Mouse (Mus musculus): Measurements from ENCODE around the gene Gm8947. TPM values are rescaled to one million over a fixed set of nuclear protein-coding genes. Genes with fewer than 3 reads are reported as not detected.

The Gm8947 gene
- polyA plus RNA-seq, 1 experiment: not detected

DNA sequence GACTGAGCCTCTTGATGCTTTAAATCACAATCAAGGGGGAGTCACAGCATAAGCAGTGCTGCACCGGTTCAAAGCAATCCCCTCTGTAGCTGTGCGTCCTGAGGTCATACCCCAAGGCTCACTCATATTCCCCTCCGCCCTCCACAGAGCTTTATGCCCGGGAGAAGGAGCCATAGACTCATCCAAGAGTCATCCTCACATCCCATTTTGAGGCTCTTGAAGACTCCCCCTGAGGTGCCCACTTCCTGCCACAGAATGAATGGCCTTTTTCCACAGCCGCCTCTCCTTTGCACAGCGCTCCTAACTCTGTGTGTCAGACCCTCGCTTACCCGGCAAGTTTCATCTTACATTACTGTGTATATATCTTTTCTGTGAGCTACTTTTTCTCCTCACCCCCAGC, 35.3 kb downstream of the Gm8947 start:
- Histone ChIP-seq H3K27ac (ENCODE audit: insufficient read depth, low read depth, low read length) (no peak overlapping the region), H3K4me3 (ENCODE audit: insufficient read depth, low read length) (no peak overlapping the region), H3K4me1 (ENCODE audit: control insufficient read depth, insufficient read depth, low read length) (peaks cover 6% of the 10 kb centered on the region)
- TF ChIP-seq CTCF (IDR thresholded peaks at IDR 0.05; ENCODE audit: low read depth, low read length) (no peak), POLR2A (IDR thresholded peaks at IDR 0.05; ENCODE audit: borderline replicate concordance, low read depth, low read length) (no peak)

- TF ChIP-seq POLR2A (IDR thresholded peaks at IDR 0.05; ENCODE audit: borderline replicate concordance, low read depth, low read length) (no peak), CTCF (IDR thresholded peaks at IDR 0.05; ENCODE audit: low read depth, low read length) (no peak)
- H3K4me1 ChIP-seq (ENCODE audit: control insufficient read depth, insufficient read depth, low read length): peaks cover 6% of the 10 kb centered on the region
- H3K27ac ChIP-seq (ENCODE audit: insufficient read depth, low read depth, low read length): no peak overlapping the region
- no peak overlapping the region for H3K4me3 ChIP-seq (ENCODE audit: insufficient read depth, low read length)
Observed at GRCm38 (mm10) chr1:151228320-151228989, 36.3 kb downstream of the Gm8947 start.

DNA sequence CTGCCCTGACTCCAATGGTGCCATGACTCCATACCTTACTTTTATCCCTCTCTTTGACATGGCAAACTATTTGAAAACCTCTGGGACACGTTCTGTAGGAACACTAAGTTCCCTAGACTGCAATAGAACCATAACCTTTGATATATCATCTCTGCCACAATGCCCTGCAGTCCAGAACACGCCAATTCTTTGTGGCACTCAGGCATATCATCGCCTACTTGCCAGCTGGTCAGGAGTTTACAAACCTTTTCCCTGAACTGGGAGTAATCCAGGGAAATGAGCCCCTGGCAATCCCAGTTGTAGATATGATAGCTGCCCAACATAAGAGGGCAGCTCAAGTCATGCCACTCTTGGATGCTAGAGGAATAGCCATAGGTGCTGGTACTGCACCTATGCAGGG, 40.2 kb downstream of the Gm8947 start:
- TF ChIP-seq CTCF (IDR thresholded peaks at IDR 0.05; ENCODE audit: low read depth, low read length) (no peak), POLR2A (IDR thresholded peaks at IDR 0.05; ENCODE audit: borderline replicate concordance, low read depth, low read length) (no peak)
- Histone ChIP-seq H3K4me3 (ENCODE audit: insufficient read depth, low read length) (no peak overlapping the region), H3K27ac (ENCODE audit: insufficient read depth, low read depth, low read length) (no peak overlapping the region), H3K4me1 (ENCODE audit: control insufficient read depth, insufficient read depth, low read length) (peaks cover 6% of the 10 kb centered on the region)

DNA sequence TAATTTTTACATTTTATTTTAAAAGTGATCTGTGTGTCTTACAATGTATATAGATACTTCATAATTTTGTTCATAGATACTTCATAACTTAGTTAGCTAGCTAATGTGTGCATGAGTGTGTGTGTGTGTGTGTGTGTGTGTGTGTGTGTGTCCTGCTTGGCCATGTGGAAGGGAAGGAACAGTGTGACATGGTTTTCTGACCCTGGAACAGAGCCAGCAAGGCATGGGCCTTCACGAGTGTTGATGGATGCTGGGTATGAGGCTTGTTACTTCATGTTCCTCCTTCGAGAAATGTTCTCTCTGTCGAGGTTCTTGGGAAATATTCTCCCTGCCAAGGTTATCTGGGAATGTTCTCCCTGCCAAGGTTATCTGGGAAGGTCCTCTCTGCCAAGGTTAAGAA, 41.6 kb downstream of the Gm8947 start:
- H3K27ac ChIP-seq (ENCODE audit: insufficient read depth, low read depth, low read length): no peak overlapping the region
- no peak overlapping the region for H3K4me3 ChIP-seq (ENCODE audit: insufficient read depth, low read length)
- no peak for TF ChIP-seq CTCF (IDR thresholded peaks at IDR 0.05; ENCODE audit: low read depth, low read length)
- no peak for TF ChIP-seq POLR2A (IDR thresholded peaks at IDR 0.05; ENCODE audit: borderline replicate concordance, low read depth, low read length)
- peaks cover 4% of the 10 kb centered on the region for H3K4me1 ChIP-seq (ENCODE audit: control insufficient read depth, insufficient read depth, low read length)

DNA sequence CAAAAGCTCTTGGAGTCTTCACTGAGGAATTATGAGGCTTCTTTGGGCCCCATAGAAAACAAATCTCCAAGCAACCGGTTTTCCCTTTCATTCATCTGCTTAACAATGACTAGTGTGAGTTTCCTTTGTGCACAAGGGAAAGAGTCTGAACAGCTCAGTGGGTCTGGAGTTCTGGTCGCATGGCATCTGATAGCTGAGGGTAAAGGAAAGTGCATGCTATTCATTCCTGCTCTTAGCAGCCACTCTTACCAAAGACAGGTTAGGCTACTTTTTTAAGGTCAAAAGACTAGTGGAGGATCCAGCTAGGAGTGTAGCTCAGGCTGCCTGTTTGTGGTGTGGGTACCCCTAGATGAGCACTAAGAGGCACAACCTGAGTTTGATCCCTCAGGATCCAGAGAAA, 43.4 kb downstream of the Gm8947 start:
- Histone ChIP-seq H3K4me3 (ENCODE audit: insufficient read depth, low read length) (no peak overlapping the region), H3K4me1 (ENCODE audit: control insufficient read depth, insufficient read depth, low read length) (no peaks in the 10 kb centered on the region), H3K27ac (ENCODE audit: insufficient read depth, low read depth, low read length) (no peak overlapping the region)
- TF ChIP-seq CTCF (IDR thresholded peaks at IDR 0.05; ENCODE audit: low read depth, low read length) (no peak), POLR2A (IDR thresholded peaks at IDR 0.05; ENCODE audit: borderline replicate concordance, low read depth, low read length) (no peak)

DNA sequence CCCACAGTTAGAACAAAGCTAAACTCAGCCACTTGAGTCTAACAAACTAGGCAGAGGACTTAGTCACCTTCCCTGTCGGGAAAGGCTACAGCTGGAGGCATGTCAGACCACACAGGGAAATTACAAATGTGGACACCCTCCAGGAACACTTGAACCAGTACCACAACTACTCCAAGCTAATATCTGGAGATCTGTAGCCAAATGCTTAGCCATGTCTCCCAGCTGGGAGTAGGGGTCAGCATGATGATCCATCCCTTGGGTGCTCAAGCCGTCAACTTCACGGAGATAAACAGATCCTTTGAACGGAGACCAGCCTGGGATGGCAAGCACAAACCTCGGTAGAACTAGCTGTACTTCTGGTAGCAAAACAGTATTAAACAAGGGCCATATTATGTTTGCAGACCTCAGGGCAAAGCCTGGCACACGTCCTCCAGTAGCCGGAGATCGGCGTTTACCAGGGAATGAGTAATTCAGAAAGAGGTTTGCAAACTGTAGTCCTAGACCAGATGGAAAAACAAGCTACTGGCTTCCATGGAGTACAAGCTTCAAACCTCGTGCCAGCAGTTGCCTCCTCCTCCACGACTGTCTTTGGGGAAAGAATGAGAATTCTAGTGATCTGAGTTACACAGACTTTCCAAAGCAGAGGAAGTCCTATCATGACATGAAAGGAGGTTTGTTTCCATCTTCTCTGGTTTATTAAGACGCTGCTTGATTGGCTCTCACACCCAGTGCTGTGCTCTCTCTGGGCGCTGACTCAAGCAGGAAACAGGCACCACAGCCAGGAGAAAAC, 44.2 kb downstream of the Gm8947 start:
- no peak overlapping the region for H3K27ac ChIP-seq (ENCODE audit: insufficient read depth, low read depth, low read length)
- H3K4me1 ChIP-seq (ENCODE audit: control insufficient read depth, insufficient read depth, low read length): no peaks in the 10 kb centered on the region

DNA sequence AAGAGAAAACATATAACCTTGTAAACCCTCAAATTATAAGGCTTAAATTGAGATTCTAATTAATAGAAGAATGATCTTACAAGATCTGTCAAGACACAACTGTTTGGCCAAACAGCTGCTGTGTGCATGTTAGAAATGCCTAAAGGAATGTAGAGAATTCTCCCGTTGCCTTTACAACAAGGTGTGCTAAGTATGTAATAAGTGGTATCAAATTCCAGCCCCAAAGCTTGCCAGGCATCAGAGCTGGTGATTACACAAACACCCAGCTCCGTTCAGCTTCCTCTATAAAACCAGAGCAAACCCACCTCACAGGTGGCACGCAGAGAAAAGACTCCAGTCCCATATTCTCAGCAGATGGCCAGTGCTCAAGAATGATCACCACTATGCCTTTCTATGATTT, 45.6 kb downstream of the Gm8947 start:
- H3K4me3 ChIP-seq (ENCODE audit: insufficient read depth, low read length): no peak overlapping the region
- no peak overlapping the region for H3K27ac ChIP-seq (ENCODE audit: insufficient read depth, low read depth, low read length)
- TF ChIP-seq POLR2A (IDR thresholded peaks at IDR 0.05; ENCODE audit: borderline replicate concordance, low read depth, low read length) (no peak), CTCF (IDR thresholded peaks at IDR 0.05; ENCODE audit: low read depth, low read length) (no peak)
- H3K4me1 ChIP-seq (ENCODE audit: control insufficient read depth, insufficient read depth, low read length): no peaks in the 10 kb centered on the region

More for the DNA sequence above, 44.2 kb downstream of the Gm8947 start:
- TF ChIP-seq POLR2A (IDR thresholded peaks at IDR 0.05; ENCODE audit: borderline replicate concordance, low read depth, low read length): no peak
- no peak for TF ChIP-seq CTCF (IDR thresholded peaks at IDR 0.05; ENCODE audit: low read depth, low read length)
- no peak overlapping the region for H3K4me3 ChIP-seq (ENCODE audit: insufficient read depth, low read length)

DNA sequence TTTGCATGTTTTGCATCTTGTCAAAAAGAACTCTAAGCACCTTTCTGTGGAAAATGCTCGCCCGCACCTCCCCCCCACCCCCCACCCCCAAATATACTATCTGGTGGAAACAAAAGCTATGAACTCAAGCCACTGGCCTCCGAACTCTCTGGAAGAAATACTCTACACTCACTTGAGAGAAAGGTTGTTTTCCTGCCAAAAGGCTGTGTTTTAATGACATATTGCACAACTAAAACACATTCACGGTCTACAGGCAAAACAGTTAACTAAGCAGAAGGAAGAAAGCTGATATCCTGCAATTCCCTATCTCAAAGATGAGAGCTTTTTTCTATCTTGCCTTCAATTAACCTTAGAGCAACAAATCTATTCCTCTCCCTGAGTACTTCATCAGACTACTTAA, 51.2 kb downstream of the Gm8947 start:
- Histone ChIP-seq H3K4me3 (ENCODE audit: insufficient read depth, low read length) (no peak overlapping the region), H3K4me1 (ENCODE audit: control insufficient read depth, insufficient read depth, low read length) (no peaks in the 10 kb centered on the region), H3K27ac (ENCODE audit: insufficient read depth, low read depth, low read length) (no peak overlapping the region)
- TF ChIP-seq POLR2A (IDR thresholded peaks at IDR 0.05; ENCODE audit: borderline replicate concordance, low read depth, low read length) (no peak), CTCF (IDR thresholded peaks at IDR 0.05; ENCODE audit: low read depth, low read length) (no peak)

Other genes with a start within 250 kb of the Gm8947 start
- gene Hmcn1, start 198.9 kb upstream of the Gm8947 start, polyA plus RNA-seq (2012; ENCODE audit: insufficient read depth, insufficient read length, missing spikeins): 0.69 TPM in 1 of 2 replicates, not detected in the other
- not detected in 2 replicates for gene Gm47985, start 9.8 kb upstream of the Gm8947 start, polyA plus RNA-seq (2012; ENCODE audit: insufficient read depth, insufficient read length, missing spikeins)
- not detected in 2 replicates for gene Gm47995, start 6.1 kb downstream of the Gm8947 start, polyA plus RNA-seq (2012; ENCODE audit: insufficient read depth, insufficient read length, missing spikeins)
- not detected in 2 replicates for gene 3110040M04Rik, start 11.7 kb downstream of the Gm8947 start, polyA plus RNA-seq (2012; ENCODE audit: insufficient read depth, insufficient read length, missing spikeins)
- gene Gm47996, start 17.8 kb downstream of the Gm8947 start, polyA plus RNA-seq (2012; ENCODE audit: insufficient read depth, insufficient read length, missing spikeins): not detected in 2 replicates
- 115 and 122 TPM in 2 replicates for gene Ivns1abp, start 152.1 kb downstream of the Gm8947 start, polyA plus RNA-seq (2012; ENCODE audit: insufficient read depth, insufficient read length, missing spikeins)
- 17.3 and 17.4 TPM in 2 replicates for gene Swt1, start 236.1 kb downstream of the Gm8947 start, polyA plus RNA-seq (2012; ENCODE audit: insufficient read depth, insufficient read length, missing spikeins)
- gene Trmt1l, start 236.2 kb downstream of the Gm8947 start, polyA plus RNA-seq (2012; ENCODE audit: insufficient read depth, insufficient read length, missing spikeins): 41.4 and 42.2 TPM in 2 replicates